Mouse (Mus musculus) brain, embryonic 14.5 days (tissue): ENCODE data around the gene Ugt1a2. TPM values are rescaled to one million over a fixed set of nuclear protein-coding genes. Genes with fewer than 3 reads are reported as not detected.

ENCODE experiments used
- DNase-seq: peaks from one replicate; pipeline ENCODE4 v3.0.0-alpha.2; 2011; ENCODE audit warnings: low read depth
- CTCF ChIP-seq: fragments of 200-500 bp; IDR thresholded peaks from 2 replicates; pipeline ENCODE4 v1.5.1; 2012; ENCODE audit warnings: inconsistent platforms, mild to moderate bottlenecking, moderate library complexity, borderline replicate concordance; ENCODE audit not compliant: insufficient read depth, insufficient read length; ENCODE audit errors: extremely low read depth
- POLR2A ChIP-seq: fragments of 200-500 bp; IDR thresholded peaks from 2 replicates; pipeline ENCODE4 v1.6.1; 2012; ENCODE audit warnings: mild to moderate bottlenecking, inconsistent platforms, borderline replicate concordance; ENCODE audit not compliant: poor library complexity, insufficient read depth, insufficient read length, severe bottlenecking; ENCODE audit errors: extremely low read depth
- polyA plus RNA-seq: library from polyadenylated mRNA; depleted of rRNA; stranded (reverse); fragments of >200 nt; gene quantifications from 2 replicates; pipeline ENCODE4 v1.2.3, GENCODE M21; 2012

Gene Ugt1a2
- polyA plus RNA-seq, 1 experiment: 0.05 TPM

DNA sequence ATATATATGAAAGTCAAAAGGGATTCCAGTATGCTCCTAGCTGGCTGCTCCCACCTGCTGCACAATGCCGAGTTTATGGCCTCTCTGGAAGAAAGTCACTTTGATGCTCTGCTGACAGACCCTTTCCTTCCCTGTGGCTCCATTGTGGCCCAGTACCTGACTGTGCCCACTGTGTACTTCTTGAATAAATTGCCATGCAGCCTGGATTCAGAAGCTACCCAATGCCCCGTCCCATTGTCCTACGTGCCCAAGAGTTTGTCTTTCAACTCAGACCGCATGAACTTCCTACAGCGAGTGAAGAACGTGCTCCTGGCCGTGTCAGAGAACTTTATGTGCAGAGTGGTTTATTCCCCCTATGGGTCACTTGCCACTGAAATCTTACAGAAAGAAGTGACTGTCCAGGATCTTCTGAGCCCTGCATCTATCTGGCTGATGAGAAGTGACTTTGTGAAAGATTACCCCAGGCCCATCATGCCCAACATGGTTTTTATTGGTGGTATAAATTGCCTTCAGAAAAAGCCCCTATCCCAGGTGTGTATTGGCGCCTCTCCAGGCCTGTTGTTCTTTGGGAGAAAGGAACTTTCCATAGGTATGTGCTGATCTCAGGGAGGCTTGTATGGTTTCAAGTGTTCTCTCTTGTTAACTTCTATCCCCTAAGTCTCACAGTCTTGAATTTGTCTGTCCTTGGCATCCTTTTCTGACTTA lies 12.1 kb downstream of the Ugt1a2 start:
- no peak for TF ChIP-seq POLR2A
- TF ChIP-seq CTCF: no peak
- DNase-seq: peak; percentile 2

DNA sequence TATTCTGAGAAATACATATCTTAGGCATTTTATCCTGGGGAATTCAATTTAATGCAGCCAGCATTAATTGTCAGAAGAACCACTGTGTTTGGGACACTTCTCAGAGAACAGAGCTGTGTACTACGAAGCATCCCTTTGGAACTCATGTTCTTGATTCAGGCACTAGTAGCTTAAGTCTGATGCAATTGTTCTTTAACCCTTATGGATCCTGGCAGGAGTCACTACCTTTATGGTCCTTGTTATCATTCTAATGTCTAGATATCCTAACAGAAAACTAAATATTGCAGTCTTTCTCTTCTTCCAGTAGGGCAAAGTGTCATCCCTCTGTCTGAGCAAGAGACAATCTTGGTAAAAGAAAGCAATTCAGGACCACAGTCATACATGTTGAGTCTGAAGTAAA lies 12.7 kb downstream of the Ugt1a2 start:
- peak; percentile 3 for DNase-seq
- TF ChIP-seq CTCF (no peak), POLR2A (no peak)

GRCm38 (mm10) chr1:88213766-88214461 lies 13.5 kb downstream of the Ugt1a2 start:
- DNase-seq: peak; percentile 5
- no peak for TF ChIP-seq CTCF
- no peak for TF ChIP-seq POLR2A

GRCm38 (mm10) chr1:88214462-88214952 lies 14.1 kb downstream of the Ugt1a2 start:
- DNase-seq: peak; percentile 2
- TF ChIP-seq POLR2A: no peak
- no peak for TF ChIP-seq CTCF

DNA sequence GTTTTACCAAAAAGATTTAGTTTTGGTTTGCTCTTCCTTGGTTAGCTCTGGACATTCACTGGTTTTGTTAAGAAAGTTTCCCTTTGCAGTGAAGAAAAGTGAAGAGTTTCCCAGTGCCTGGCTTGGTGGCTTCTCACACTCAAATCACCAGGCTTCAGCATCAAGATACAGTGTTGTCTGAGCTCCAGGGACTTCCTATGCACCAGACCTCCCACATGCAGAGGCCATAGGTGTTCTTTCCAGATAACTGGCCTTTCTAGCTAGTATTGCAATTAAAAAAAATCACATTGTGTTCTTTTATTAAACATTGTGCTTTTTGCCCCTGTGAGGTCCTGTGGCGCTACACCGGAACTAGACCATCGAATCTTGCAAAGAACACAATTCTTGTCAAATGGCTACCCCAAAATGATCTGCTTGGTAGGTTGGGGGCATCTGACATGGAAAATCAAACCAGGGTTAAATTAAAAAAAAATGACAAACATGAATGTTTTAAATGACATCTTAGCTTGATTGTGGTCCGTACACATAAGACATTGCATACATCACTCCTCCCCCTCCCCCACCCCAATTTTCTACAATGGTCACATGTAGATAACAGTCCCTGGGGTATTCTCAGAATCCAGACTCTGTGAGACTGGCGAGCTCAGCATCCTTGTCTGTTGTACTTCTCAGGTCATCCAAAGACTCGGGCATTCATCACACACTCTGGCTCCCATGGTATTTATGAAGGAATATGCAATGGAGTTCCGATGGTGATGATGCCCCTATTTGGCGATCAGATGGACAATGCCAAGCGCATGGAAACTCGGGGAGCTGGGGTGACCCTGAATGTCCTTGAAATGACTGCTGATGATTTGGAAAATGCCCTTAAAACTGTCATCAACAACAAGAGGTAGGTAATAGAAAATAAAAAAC lies 15.3 kb downstream of the Ugt1a2 start:
- DNase-seq: peak; percentile 10
- TF ChIP-seq POLR2A: no peak
- no peak for TF ChIP-seq CTCF

- no peak for TF ChIP-seq POLR2A
- no peak for TF ChIP-seq CTCF
- peak; percentile 6 for DNase-seq
Measured at GRCm38 (mm10) chr1:88216551-88216950, 16.1 kb downstream of the Ugt1a2 start.

- peak; percentile 2 for DNase-seq
- TF ChIP-seq CTCF: peak; percentile 14; the same call in 1 of the 2 replicates
- TF ChIP-seq POLR2A: no peak
Measured at GRCm38 (mm10) chr1:88217144-88217543, 16.7 kb downstream of the Ugt1a2 start.

- DNase-seq: peak; percentile 1
- TF ChIP-seq POLR2A (no peak), CTCF (no peak)
Measured at GRCm38 (mm10) chr1:88217576-88217975, 17.2 kb downstream of the Ugt1a2 start.

- peak; percentile 1 for DNase-seq
- no peak for TF ChIP-seq CTCF
- TF ChIP-seq POLR2A: no peak
Measured at GRCm38 (mm10) chr1:88218051-88218450, 17.6 kb downstream of the Ugt1a2 start.

GRCm38 (mm10) chr1:88218591-88218990 lies 18.2 kb downstream of the Ugt1a2 start:
- TF ChIP-seq POLR2A (no peak), CTCF (no peak)
- no peak for DNase-seq

DNA sequence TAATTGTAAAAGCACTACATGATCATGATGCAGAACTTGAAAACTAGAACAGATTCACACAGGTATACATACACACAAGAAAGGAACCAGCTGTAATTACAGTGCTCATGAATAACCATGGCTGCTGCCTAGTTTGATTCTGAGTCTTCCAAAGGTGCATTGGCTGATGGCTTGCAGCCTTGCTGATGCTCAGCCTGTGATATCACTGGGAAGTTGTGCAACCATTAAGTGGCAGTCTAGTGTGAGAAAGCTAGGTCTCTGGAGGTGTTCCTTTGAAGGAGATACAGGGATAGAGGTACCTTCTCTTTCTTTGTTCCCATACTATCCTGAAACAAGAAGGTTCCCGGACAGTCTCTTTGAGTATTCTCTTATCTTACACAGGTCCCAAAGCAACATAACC lies 18.7 kb downstream of the Ugt1a2 start:
- TF ChIP-seq POLR2A (no peak), CTCF (no peak)
- no peak for DNase-seq

GRCm38 (mm10) chr1:88220336-88220735 lies 19.9 kb downstream of the Ugt1a2 start:
- no peak for DNase-seq
- TF ChIP-seq POLR2A: no peak
